Mouse (Mus musculus): Measurements from ENCODE around the gene Mycbp2.

DNA sequence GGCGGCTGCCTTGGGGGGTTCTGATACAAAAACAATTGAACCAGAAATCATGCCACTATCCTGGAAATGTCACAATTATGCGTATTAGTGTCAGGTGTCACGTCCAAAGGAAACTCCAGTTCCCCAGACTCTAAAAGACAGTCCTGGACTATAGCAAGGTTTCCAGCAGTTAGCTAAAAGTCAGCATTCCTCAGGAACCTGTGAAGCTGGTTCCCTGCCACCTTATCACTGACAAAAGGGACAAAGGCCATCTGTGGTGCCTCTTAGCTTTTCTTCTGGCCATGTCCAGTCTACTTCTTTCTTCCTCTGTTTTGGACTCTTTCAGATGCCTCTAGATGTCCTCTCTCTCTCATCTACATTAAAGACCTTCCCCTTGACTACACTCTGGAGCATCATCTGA is 32.1 kb upstream of the Mycbp2 start:
- TF ChIP-seq CTCF (IDR thresholded peaks at IDR 0.05; ENCODE audit: borderline replicate concordance, insufficient read depth, low read length) (no peak), POLR2A (IDR thresholded peaks at IDR 0.05; ENCODE audit: low read depth, low read length) (no peak)
